Mouse (Mus musculus) C2C12 (cell line): ENCODE results near the gene Fnip2. TPM values are rescaled to one million over a fixed set of nuclear protein-coding genes. Genes with fewer than 3 reads are reported as not detected.
"Not testable (repeated sequence)": the region's sequence is repeated elsewhere in the genome, so short reads cannot be mapped to it uniquely, and the experiment has no call there.

Source experiments
- H3K27me3 ChIP-seq: one replicate; pipeline ENCODE4 v1.6.1; 2011; ENCODE audit not compliant: control insufficient read depth, insufficient read depth, insufficient read length
- H3K36me3 ChIP-seq: one replicate; pipeline ENCODE4 v1.6.1; 2011; ENCODE audit not compliant: control insufficient read depth, insufficient read depth
- H3K4me3 ChIP-seq: one replicate; pipeline ENCODE4 v1.5.1; 2011; ENCODE audit warnings: mild to moderate bottlenecking, control low read depth; ENCODE audit not compliant: poor library complexity, insufficient read depth, severe bottlenecking
- H3K79me2 ChIP-seq: one replicate; pipeline ENCODE4 v1.6.1; 2011; ENCODE audit not compliant: control insufficient read depth, insufficient read depth
- H3K79me3 ChIP-seq: one replicate; pipeline ENCODE4 v1.6.1; 2011; ENCODE audit warnings: low read depth, control low read depth
- H3ac ChIP-seq: one replicate; pipeline ENCODE3; 2011; ENCODE audit warnings: low read depth; ENCODE audit not compliant: control insufficient read depth, insufficient read length
- CEBPB ChIP-seq: IDR thresholded peaks from one replicate; pipeline ENCODE4 v1.6.1; 2011; ENCODE audit warnings: low read depth, mild to moderate bottlenecking, control low read depth, moderate library complexity
- CTCF ChIP-seq: IDR thresholded peaks from one replicate; pipeline ENCODE4 v1.5.1; 2011; ENCODE audit not compliant: control insufficient read depth, insufficient read depth, insufficient read length
- FOSL1 ChIP-seq: IDR thresholded peaks from one replicate; pipeline ENCODE4 v1.8.0; 2011; ENCODE audit warnings: mild to moderate bottlenecking, low read length; ENCODE audit not compliant: poor library complexity, insufficient read depth, severe bottlenecking
- MAX ChIP-seq: IDR thresholded peaks from one replicate; pipeline ENCODE4 v1.6.1; 2011; ENCODE audit warnings: mild to moderate bottlenecking, control low read depth
- MYOD1 ChIP-seq: IDR thresholded peaks from one replicate; pipeline ENCODE4 v1.6.1; 2011; ENCODE audit warnings: low read depth; ENCODE audit not compliant: control insufficient read depth, insufficient read length
- MYOG ChIP-seq: IDR thresholded peaks from one replicate; pipeline ENCODE4 v1.6.1; 2011; ENCODE audit not compliant: control insufficient read depth, insufficient read length; ENCODE audit errors: extremely low read depth
- USF1 ChIP-seq: IDR thresholded peaks from one replicate; pipeline ENCODE4 v1.6.1; 2011; ENCODE audit warnings: low read depth, mild to moderate bottlenecking, control low read depth, moderate library complexity
- polyA plus RNA-seq: library from polyadenylated mRNA; unstranded; fragments of >200 nt; fragmentation: generic; extraction: Trizol; gene quantifications from one replicate; pipeline ENCODE4 v1.2.1, GENCODE M21; 2012; ENCODE audit warnings: missing spikeins

The Fnip2 gene
- polyA plus RNA-seq, 1 experiment = 4.0 TPM

DNA sequence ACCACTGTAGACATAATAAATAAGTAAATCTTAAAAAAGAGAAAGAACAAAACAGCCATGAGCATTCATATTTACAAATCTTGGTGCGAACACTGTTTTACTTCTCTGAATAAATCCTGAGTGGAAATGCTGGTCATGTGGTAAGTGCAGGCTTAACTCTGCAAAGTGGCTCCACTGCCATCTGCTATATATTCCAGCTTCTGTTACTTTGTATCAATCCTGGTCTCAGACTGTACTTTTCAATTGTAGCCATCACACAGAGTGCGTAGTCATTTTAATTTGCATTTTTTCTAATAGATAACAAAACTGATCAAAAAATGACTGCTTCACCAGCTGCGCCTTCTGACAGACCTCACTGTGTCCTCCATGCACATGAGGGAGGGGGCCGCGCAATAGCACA lies 98.2 kb downstream of the Fnip2 start:
- TF ChIP-seq CTCF (no peak), MYOD1 (no peak), MYOG (no peak), FOSL1 (no peak)
- H3ac ChIP-seq = no peak overlapping the region

DNA sequence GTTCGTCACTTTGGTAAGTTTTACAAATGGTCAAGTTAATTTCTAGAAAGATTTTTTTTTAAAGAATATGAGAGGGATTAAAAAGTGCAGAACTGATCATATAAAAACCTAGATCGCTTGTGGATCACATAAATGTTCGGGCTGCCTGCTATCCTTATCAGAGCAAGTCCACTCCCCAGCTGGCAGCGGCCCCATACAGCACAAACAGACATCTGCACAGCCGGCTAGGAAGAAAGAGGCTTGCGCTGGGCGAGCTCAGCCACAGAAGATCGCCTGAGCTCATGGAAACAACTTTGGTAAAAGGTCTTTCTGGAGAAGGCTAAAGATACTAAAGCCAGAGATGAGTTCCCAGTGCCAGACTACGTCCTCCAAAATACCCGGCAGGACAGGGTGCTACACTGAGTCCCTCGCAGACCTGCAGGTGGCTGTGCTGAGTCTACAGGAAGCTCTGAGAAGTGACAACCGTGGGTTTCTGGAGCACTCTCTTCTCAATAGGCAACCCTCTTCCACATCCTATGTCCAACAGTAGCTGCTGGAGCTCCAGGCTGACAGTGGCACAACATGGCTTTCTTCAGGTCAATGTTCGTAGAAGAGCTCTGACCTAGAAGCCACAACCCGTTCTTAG lies 108.8 kb downstream of the Fnip2 start:
- no peaks in the 10 kb centered on the region for H3K27me3 ChIP-seq
- H3K36me3 ChIP-seq = peaks cover 27% of the 10 kb centered on the region
- H3K79me2 ChIP-seq = no peaks in the 10 kb centered on the region
- H3K4me3 ChIP-seq = no peak overlapping the region
- H3K79me3 ChIP-seq = no peaks in the 10 kb centered on the region
- TF ChIP-seq MAX (no peak), USF1 (no peak), CEBPB (no peak), CTCF (no peak), FOSL1 (no peak), MYOG (no peak), MYOD1 (no peak)
- no peak overlapping the region for H3ac ChIP-seq

More for the DNA sequence above, 98.2 kb downstream of the Fnip2 start:
- H3K79me2 ChIP-seq = no peaks in the 10 kb centered on the region
- no peaks in the 10 kb centered on the region for H3K27me3 ChIP-seq
- peaks cover 15% of the 10 kb centered on the region for H3K36me3 ChIP-seq
- no peak overlapping the region for H3K4me3 ChIP-seq
- no peaks in the 10 kb centered on the region for H3K79me3 ChIP-seq

- TF ChIP-seq USF1 = no peak
- no peak for TF ChIP-seq CTCF
- no peak for TF ChIP-seq MYOD1
- no peak for TF ChIP-seq CEBPB
- no peak for TF ChIP-seq MAX
- no peak for TF ChIP-seq MYOG
- no peak for TF ChIP-seq FOSL1
- H3K27me3 ChIP-seq = no peaks in the 10 kb centered on the region
- no peak overlapping the region for H3ac ChIP-seq
- no peak overlapping the region for H3K4me3 ChIP-seq
- no peaks in the 10 kb centered on the region for H3K79me2 ChIP-seq
- peaks cover 11% of the 10 kb centered on the region for H3K36me3 ChIP-seq
- H3K79me3 ChIP-seq = no peaks in the 10 kb centered on the region
Observed at GRCm38 (mm10) chr3:79455761-79456160, 111.8 kb downstream of the Fnip2 start.

DNA sequence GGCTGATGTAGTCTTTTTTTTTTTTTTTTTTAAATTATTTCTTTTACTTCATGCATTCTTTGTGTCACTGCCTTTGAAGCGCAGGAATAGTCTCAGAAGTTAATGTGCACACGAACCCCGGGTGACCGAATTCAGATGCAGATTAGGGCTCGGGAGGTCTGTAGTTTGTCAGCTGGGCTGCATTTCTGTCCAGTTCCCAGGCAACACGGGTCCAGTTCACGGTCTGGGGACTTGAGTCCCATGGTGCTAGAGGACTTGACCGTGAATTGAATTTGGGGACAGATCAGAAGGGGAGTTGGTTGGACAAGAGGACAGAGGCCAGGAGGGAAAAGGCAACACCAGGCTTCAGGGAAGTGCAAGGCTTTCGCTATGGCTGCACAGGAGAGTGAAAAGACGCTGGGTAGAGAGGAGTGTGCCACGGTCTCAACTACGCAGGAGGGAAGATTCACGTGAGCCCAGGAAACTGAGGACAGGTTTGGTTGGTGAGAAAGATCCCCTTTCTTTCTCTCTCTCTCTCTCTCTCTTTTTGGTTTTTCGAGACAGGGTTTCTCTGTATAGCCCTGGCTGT lies 114.8 kb downstream of the Fnip2 start:
- H3K4me3 ChIP-seq = no peak overlapping the region
- no peaks in the 10 kb centered on the region for H3K79me3 ChIP-seq
- H3ac ChIP-seq = no peak overlapping the region
- H3K79me2 ChIP-seq = no peaks in the 10 kb centered on the region
- H3K36me3 ChIP-seq = no peaks in the 10 kb centered on the region
- H3K27me3 ChIP-seq = no peaks in the 10 kb centered on the region
- TF ChIP-seq CEBPB = no peak
- no peak for TF ChIP-seq MYOD1
- no peak for TF ChIP-seq MAX

GRCm38 (mm10) chr3:79449361-79449760 lies 118.2 kb downstream of the Fnip2 start:
- no peaks in the 10 kb centered on the region for H3K79me2 ChIP-seq
- H3K36me3 ChIP-seq = no peaks in the 10 kb centered on the region
- H3K79me3 ChIP-seq = no peaks in the 10 kb centered on the region
- no peaks in the 10 kb centered on the region for H3K27me3 ChIP-seq
- H3K4me3 ChIP-seq = no peak overlapping the region
- TF ChIP-seq MAX = no peak
- TF ChIP-seq FOSL1 = no peak
- TF ChIP-seq CTCF = no peak
- no peak for TF ChIP-seq MYOD1
- TF ChIP-seq MYOG = no peak
- no peak for TF ChIP-seq USF1
- TF ChIP-seq CEBPB = no peak
- no peak overlapping the region for H3ac ChIP-seq

GRCm38 (mm10) chr3:79448421-79448820 lies 119.2 kb downstream of the Fnip2 start:
- Histone ChIP-seq H3ac (no peak overlapping the region), H3K27me3 (no peaks in the 10 kb centered on the region), H3K79me2 (no peaks in the 10 kb centered on the region), H3K79me3 (no peaks in the 10 kb centered on the region), H3K4me3 (no peak overlapping the region), H3K36me3 (no peaks in the 10 kb centered on the region)
- TF ChIP-seq FOSL1 = no peak
- TF ChIP-seq CTCF = no peak
- TF ChIP-seq MYOD1 = no peak
- TF ChIP-seq MYOG = no peak
- no peak for TF ChIP-seq USF1
- TF ChIP-seq MAX = no peak
- TF ChIP-seq CEBPB = no peak

DNA sequence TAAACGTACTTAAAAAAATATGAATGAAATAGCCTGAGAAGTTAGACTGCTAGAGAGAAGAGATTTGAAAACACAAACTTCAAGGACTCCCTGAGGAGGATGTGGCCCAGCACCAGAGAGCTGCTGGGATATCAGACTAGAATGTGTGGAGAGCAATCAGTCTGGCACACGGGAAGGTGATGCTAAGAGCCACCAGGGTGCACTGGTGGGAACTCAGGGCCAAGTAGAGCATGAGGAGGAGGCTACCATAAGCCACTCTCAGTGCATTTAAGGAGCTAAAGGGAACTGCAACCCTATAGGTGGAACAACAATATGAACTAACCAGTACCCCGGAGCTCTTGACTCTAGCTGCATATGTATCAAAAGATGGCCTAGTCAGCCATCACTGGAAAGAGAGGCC lies 120.9 kb downstream of the Fnip2 start:
- H3ac ChIP-seq, H3K79me2 ChIP-seq, H3K79me3 ChIP-seq, H3K27me3 ChIP-seq, H3K4me3 ChIP-seq, H3K36me3 ChIP-seq: not testable (repeated sequence)
